Mouse (Mus musculus) heart, embryonic 14.5 days (tissue): ENCODE data around the gene Henmt1. TPM values are rescaled to one million over a fixed set of nuclear protein-coding genes. Genes with fewer than 3 reads are reported as not detected.

ENCODE experiments used
- ATAC-seq: fragments of 200-750 bp; cut with Nextera tagmentation; 2 replicates; pipeline ENCODE4 v1.8.0; 2017; ENCODE audit warnings: low read depth, moderate TSS enrichment; ENCODE audit not compliant: insufficient number of reproducible peaks, insufficient read depth, low FRiP score
- H3K27ac ChIP-seq, 2 experiments: fragments of 200-500 bp in 1 of 2; fragments of 300-500 bp in 1 of 2; sonication (generic) in 1 of 2; replicated peaks in 1 of 2; 2 replicates each; pipeline ENCODE4 v1.5.1; 2012 to 2014; ENCODE audit warnings: low read depth in 2 of 2, low read length in 2 of 2, control low read depth in 1 of 2, mild to moderate bottlenecking in 1 of 2, mixed read lengths in 1 of 2; ENCODE audit not compliant: control insufficient read depth in 1 of 2, insufficient read depth in 1 of 2
- H3K27me3 ChIP-seq: fragments of 300-500 bp; sonication (generic); 2 replicates; pipeline ENCODE4 v1.6.1; 2014; ENCODE audit warnings: mild to moderate bottlenecking, low read length, control low read depth; ENCODE audit not compliant: control insufficient read depth, insufficient read depth
- H3K36me3 ChIP-seq: fragments of 300-500 bp; sonication (generic); 2 replicates; pipeline ENCODE4 v1.6.1; 2014; ENCODE audit warnings: mild to moderate bottlenecking, control low read depth, low read length, mixed read lengths; ENCODE audit not compliant: control insufficient read depth, insufficient read depth
- H3K4me1 ChIP-seq, 2 experiments: fragments of 200-500 bp in 1 of 2; fragments of 300-500 bp in 1 of 2; sonication (generic) in 1 of 2; 2 replicates each; pipeline ENCODE4 v1.6.1; 2012 to 2014; ENCODE audit warnings: low read length in 2 of 2, control low read depth in 1 of 2, mixed read lengths in 1 of 2; ENCODE audit not compliant: control insufficient read depth in 2 of 2, insufficient read depth in 2 of 2
- H3K4me2 ChIP-seq: fragments of 300-500 bp; sonication (generic); 2 replicates; pipeline ENCODE4 v1.6.1; 2014; ENCODE audit warnings: mild to moderate bottlenecking, low read length
- H3K4me3 ChIP-seq, 2 experiments: fragments of 200-500 bp in 1 of 2; fragments of 300-500 bp in 1 of 2; sonication (generic) in 1 of 2; 2 replicates each; pipeline ENCODE4 v1.5.1; 2012 to 2014; ENCODE audit warnings: low read length in 2 of 2, mild to moderate bottlenecking in 2 of 2, control low read depth in 1 of 2, low read depth in 1 of 2, moderate library complexity in 1 of 2; ENCODE audit not compliant: control insufficient read depth in 1 of 2, insufficient read depth in 1 of 2
- H3K9ac ChIP-seq: fragments of 300-500 bp; sonication (generic); 2 replicates; pipeline ENCODE4 v1.6.1; 2014; ENCODE audit warnings: mild to moderate bottlenecking, low read length
- H3K9me3 ChIP-seq: fragments of 300-500 bp; sonication (generic); 2 replicates; pipeline ENCODE4 v1.6.1; 2016; ENCODE audit warnings: low read length, control low read depth; ENCODE audit not compliant: control insufficient read depth
- WGBS: fragments of 180-500 bp; shearing (Covaris S2); extraction: QIAGEN DNeasy Blood & Tissue Kit; methylation state at CpG from one replicate; pipeline ENCODE4 v1.1.7; 2014; 5-methylcytosine and 5-hydroxymethylcytosine counted together
- polyA plus RNA-seq: library from polyadenylated mRNA; unstranded; fragments of >200 nt; fragmentation: Nextera tagmentation; extraction: Ambion mirVana; gene quantifications from 2 replicates; pipeline ENCODE4 v1.2.1, GENCODE M21; 2014

The Henmt1 gene
- polyA plus RNA-seq, 1 experiment from 2014 or later = not detected

DNA sequence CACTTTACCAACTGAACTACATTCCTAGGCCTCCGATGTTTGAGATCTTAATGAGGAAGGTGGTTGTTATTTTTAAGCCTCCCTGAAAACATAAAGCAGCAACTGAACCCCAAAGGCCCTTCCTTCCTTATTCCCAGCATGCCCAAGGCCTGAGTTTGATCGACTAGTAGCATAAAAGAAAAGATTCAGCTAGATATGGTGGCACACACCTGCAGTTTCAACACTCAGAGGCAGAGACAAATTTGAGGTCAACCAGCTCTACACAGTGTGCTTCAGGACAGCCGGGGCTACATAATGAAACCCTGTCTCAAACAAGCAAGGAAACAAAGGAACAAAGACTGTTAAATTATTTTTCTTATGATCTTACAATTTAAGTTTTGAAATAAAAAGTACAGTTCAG, 24.1 kb downstream of the Henmt1 start:
- WGBS = 79% methylated on average over 3 of the region's 3 CpGs
- Histone ChIP-seq H3K4me3 (no peak overlapping the region), H3K27ac (no peak overlapping the region), H3K36me3 (no peaks in the 10 kb centered on the region), H3K4me2 (no peak overlapping the region), H3K27me3 (no peaks in the 10 kb centered on the region), H3K9ac (no peak overlapping the region), H3K9me3 (no peaks in the 10 kb centered on the region), H3K4me1 (peaks cover 0 to 3% of the 10 kb centered on the region in 2 experiments; a peak in 2 of 4 replicates)
- no peak for ATAC-seq

DNA sequence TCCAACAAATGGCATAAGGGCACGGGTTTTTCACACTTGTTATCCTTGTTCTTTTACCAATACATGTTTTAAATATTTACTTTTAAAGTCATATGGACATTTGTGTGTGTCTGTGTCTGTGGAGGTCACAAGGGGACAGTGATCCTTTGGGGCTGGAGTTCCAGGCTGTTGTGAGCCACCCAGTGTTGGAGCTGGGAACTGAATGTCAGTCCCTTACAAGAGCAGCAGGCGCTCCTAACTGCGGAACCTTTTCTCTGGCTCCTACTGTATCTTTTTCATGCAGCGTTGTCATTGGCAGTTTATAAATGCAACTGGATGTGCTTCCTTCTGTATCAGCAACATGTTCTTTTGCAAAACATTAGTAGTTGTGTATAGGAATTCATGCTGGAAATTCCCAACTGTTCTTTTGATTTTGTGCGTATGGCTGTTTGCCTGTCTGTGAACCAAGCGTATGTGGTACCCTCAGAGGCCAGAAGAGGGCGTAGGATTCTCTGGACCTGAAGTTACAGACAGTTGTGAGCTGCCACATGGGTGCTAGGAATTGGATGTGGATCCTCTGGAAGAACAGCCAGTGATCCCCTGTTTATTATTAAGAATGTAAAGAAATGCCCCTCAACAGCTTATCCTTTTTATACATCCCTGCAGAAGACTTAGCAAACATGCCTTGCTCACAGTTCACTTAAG, 24.8 kb downstream of the Henmt1 start:
- no peak overlapping the region for H3K4me2 ChIP-seq
- H3K4me3 ChIP-seq = no peak overlapping the region
- no peak for ATAC-seq
- no peak overlapping the region for H3K27ac ChIP-seq
- H3K36me3 ChIP-seq = no peaks in the 10 kb centered on the region
- no peak overlapping the region for H3K9ac ChIP-seq
- no peaks in the 10 kb centered on the region for H3K9me3 ChIP-seq
- H3K27me3 ChIP-seq = no peaks in the 10 kb centered on the region
- H3K4me1 ChIP-seq = peaks cover 0 to 3% of the 10 kb centered on the region in 2 experiments; a peak in 2 of 4 replicates
- 71% methylated on average over 7 of the region's 7 CpGs for WGBS

DNA sequence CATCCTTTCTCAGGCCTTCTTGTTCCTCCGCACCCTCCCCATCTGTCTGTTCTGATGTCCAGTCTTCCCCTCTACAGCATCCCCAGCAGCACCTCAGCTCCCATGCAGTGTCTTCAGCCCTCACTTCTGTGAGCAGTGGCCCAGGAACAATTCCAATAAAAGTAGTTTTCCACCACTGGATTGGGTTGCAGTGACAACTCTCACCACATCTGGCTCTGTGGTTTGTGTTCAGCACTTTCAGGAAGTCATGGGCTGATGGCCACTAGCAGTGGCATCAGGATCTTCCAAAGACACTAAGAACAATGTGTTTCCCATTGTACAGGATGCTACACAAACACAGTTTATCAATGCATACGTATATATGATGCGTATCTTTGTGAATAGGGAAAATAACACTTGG, 26.4 kb downstream of the Henmt1 start:
- no peak for ATAC-seq
- Histone ChIP-seq H3K4me1 (peaks cover 0 to 3% of the 10 kb centered on the region in 2 experiments; a peak in 2 of 4 replicates), H3K4me3 (no peak overlapping the region), H3K9me3 (no peaks in the 10 kb centered on the region), H3K27ac (no peak overlapping the region), H3K9ac (no peak overlapping the region), H3K27me3 (no peaks in the 10 kb centered on the region), H3K4me2 (no peak overlapping the region), H3K36me3 (peaks cover 5% of the 10 kb centered on the region; the same call in 1 of the 2 replicates)
- 86% methylated on average over 3 of the region's 3 CpGs for WGBS

DNA sequence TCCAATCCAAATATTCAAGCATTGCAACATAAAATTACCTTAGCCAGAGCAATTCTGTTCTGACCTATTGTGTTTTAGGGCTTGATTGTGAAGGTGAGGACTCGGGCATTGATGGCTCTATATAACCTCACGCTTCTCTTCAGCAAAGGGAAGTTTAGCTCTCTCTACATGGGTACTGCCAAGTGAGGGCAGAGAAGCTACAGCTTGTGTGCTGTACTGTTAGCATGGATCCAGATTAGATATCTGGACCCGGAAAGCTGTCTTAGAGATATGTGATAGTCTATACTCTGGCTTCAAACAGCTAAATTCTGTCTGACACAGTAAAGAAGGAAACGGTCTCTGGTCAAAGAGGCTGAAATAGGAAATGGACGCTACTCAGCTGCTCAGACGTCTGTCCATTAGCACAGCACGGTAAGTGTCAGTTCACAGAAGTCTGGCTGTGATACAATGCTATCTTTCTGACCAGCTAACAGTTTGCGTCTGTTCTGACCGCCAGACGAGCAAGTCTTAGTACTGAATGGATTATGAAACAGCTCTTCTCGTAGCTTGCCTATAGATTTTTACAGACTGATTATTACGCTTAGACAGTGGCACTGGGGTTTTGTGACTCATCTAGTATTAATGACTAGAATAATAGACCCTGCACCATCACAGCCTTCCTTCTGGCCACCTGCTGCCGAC, 34.4 kb downstream of the Henmt1 start:
- H3K4me3 ChIP-seq = no peak overlapping the region
- H3K9me3 ChIP-seq = no peaks in the 10 kb centered on the region
- no peak for ATAC-seq
- H3K4me1 ChIP-seq = no peaks in the 10 kb centered on the region
- no peak overlapping the region for H3K4me2 ChIP-seq
- peaks cover 39% of the 10 kb centered on the region for H3K36me3 ChIP-seq
- no peak overlapping the region for H3K27ac ChIP-seq
- H3K9ac ChIP-seq = no peak overlapping the region
- H3K27me3 ChIP-seq = no peaks in the 10 kb centered on the region
- 63% methylated on average over 13 of the region's 13 CpGs for WGBS

DNA sequence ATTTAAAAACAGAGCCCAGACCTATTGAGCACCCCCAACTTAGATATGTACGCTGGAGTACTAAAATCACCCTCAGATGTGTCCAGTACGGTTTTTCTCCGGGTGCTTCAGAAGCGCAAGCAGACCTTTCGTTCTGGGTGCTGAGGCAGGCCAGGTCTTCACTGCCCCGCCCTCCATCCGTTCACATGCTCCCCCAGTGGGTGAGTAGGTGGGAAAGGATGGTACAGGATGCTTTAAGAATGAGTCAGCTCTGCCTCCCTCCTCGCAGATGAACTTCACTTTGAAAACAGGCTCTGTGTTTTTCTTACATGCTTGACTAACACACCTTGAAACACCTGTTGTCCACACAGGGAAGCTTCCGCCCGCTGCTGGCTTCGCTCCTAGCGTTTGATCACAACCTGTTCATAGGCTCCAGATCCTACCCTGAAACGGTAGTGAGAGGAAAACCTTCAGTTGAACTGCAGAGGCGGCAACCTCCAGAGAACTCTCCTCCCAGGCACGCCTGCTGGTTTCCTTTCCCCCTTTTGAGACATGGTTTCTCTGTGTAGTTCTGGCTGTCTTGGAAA, 35.3 kb downstream of the Henmt1 start:
- WGBS = 82% methylated on average over 15 of the region's 15 CpGs
- H3K9ac ChIP-seq = no peak overlapping the region
- no peaks in the 10 kb centered on the region for H3K4me1 ChIP-seq
- peaks cover 48% of the 10 kb centered on the region for H3K36me3 ChIP-seq
- H3K9me3 ChIP-seq = no peaks in the 10 kb centered on the region
- H3K27me3 ChIP-seq = no peaks in the 10 kb centered on the region
- H3K4me3 ChIP-seq = no peak overlapping the region
- H3K27ac ChIP-seq = no peak overlapping the region
- no peak overlapping the region for H3K4me2 ChIP-seq
- ATAC-seq = no peak

DNA sequence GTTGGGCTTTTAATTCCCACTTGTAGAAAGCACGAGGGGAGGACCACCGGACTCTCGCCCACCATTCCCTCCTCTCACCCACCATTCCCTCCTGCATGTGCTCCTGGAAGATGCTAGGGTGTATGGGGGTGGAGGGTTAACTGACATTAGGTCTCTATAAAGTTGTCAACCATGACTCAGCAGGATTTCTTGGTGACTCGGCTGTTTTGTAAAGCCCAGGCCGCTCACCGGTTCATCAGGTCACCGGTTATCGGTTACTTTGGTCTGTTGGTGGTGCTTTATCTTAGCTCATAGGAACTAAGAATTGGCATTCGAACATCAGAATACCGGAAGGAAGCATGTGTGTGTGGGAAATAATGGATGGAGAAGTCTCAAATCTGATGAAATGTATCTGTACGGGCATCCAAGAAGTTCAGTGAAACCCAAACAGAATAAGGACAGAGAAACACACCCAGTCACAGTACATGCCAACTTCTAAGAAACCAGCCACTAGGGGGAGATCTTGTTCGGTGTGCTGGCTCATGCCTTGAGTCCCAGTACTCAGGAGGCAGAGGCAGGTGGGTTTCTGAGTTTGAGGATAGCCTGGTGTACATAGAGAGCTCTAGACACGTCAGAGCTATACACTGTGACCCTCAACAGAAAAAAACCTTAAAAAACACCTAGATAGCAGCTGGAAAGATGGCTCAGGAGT, 37.8 kb downstream of the Henmt1 start:
- Histone ChIP-seq H3K9me3 (no peaks in the 10 kb centered on the region), H3K36me3 (peaks cover 53% of the 10 kb centered on the region), H3K9ac (no peak overlapping the region), H3K4me2 (no peak overlapping the region), H3K27ac (no peak overlapping the region), H3K27me3 (no peaks in the 10 kb centered on the region), H3K4me3 (no peak overlapping the region), H3K4me1 (no peaks in the 10 kb centered on the region)
- ATAC-seq = no peak
- WGBS = 93% methylated on average over 13 of the region's 13 CpGs

DNA sequence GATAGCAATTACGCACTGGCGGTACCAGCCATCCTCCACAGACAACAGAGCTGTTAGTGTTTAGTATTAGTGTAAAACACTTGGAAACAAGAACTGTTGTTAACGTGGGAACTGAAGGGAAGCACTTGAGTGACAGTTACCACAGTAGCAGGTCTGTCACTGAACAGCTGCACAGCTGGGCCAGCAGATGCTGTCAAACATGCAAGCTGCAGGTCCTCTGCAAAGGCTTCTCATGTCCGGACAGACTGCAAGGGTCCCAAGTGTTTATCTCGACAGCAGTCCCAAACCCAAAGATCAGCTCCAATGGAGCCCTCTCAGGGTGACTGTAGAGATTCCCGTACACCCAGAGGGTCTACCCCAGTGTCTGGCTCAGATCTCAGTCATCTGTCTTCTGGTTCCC, 42.3 kb downstream of the Henmt1 start:
- Histone ChIP-seq H3K4me1 (no peaks in the 10 kb centered on the region), H3K27ac (no peak overlapping the region), H3K27me3 (no peaks in the 10 kb centered on the region), H3K9me3 (no peaks in the 10 kb centered on the region), H3K4me2 (no peak overlapping the region), H3K36me3 (peaks cover 48% of the 10 kb centered on the region), H3K9ac (no peak overlapping the region), H3K4me3 (no peak overlapping the region)
- ATAC-seq = no peak
- 67% methylated on average over 6 of the region's 6 CpGs for WGBS
